Mouse (Mus musculus): Measurements from ENCODE around the gene Brap.
"Not testable (repeated sequence)": the region's sequence is repeated elsewhere in the genome, so short reads cannot be mapped to it uniquely, and the experiment has no call there.

Brap gene

GRCm38 (mm10) chr5:121668411-121668810 lies 8.0 kb downstream of the Brap start:
- DNase-seq (ENCODE audit: low spot score in 2 of 2) = no peak

- DNase-seq (ENCODE audit: low spot score in 2 of 2) = no peak
Observed at GRCm38 (mm10) chr5:121670412-121670811, 10.0 kb downstream of the Brap start.

- DNase-seq (ENCODE audit: low spot score in 2 of 2) = no peak
Observed at GRCm38 (mm10) chr5:121682250-121682649, 21.9 kb downstream of the Brap start.

GRCm38 (mm10) chr5:121685495-121685894 lies 25.1 kb downstream of the Brap start:
- DNase-seq (ENCODE audit: low spot score in 2 of 2) = no peak

- no peak for DNase-seq (ENCODE audit: low spot score in 2 of 2)
Observed at GRCm38 (mm10) chr5:121686113-121686898, 25.9 kb downstream of the Brap start.

- DNase-seq (ENCODE audit: low spot score in 2 of 2) = no peak
Observed at GRCm38 (mm10) chr5:121690482-121691211, 30.3 kb downstream of the Brap start.

- DNase-seq (ENCODE audit: low spot score in 2 of 2) = not testable (repeated sequence)
Observed at GRCm38 (mm10) chr5:121691436-121691835, 31.1 kb downstream of the Brap start.

GRCm38 (mm10) chr5:121692897-121693296 lies 32.5 kb downstream of the Brap start:
- no peak for DNase-seq (ENCODE audit: low spot score in 2 of 2)

GRCm38 (mm10) chr5:121696761-121697160 lies 36.4 kb downstream of the Brap start:
- DNase-seq (ENCODE audit: low spot score in 2 of 2) = no peak

GRCm38 (mm10) chr5:121699891-121700290 lies 39.5 kb downstream of the Brap start:
- no peak for DNase-seq (ENCODE audit: low spot score in 2 of 2)

GRCm38 (mm10) chr5:121700496-121700895 lies 40.1 kb downstream of the Brap start:
- DNase-seq (ENCODE audit: low spot score in 2 of 2) = peak; percentile 75 to 78

GRCm38 (mm10) chr5:121701111-121701769 lies 40.9 kb downstream of the Brap start:
- no peak for DNase-seq (ENCODE audit: low spot score in 2 of 2)

- DNase-seq (ENCODE audit: low spot score in 2 of 2) = no peak
Observed at GRCm38 (mm10) chr5:121703341-121703740, 43.0 kb downstream of the Brap start.

- no peak for DNase-seq (ENCODE audit: low spot score in 2 of 2)
Observed at GRCm38 (mm10) chr5:121704512-121705248, 44.3 kb downstream of the Brap start.

GRCm38 (mm10) chr5:121710402-121710801 lies 50.0 kb downstream of the Brap start:
- DNase-seq (ENCODE audit: low spot score in 2 of 2) = no peak

GRCm38 (mm10) chr5:121710851-121711173 lies 50.4 kb downstream of the Brap start:
- no peak for DNase-seq (ENCODE audit: low spot score in 2 of 2)

- DNase-seq (ENCODE audit: low spot score in 2 of 2) = peak; percentile 47 to 77
Observed at GRCm38 (mm10) chr5:121711174-121711927, 51.0 kb downstream of the Brap start, which contains the start of gene Atxn2. Gene Atxn2, plus strand, starts transcription at chr5:121711337.

GRCm38 (mm10) chr5:121711928-121712231 lies 51.5 kb downstream of the Brap start:
- peak in 1 of 2 experiments; percentile 48 for DNase-seq (ENCODE audit: low spot score in 2 of 2)

- no peak for DNase-seq (ENCODE audit: low spot score in 2 of 2)
Observed at GRCm38 (mm10) chr5:121712232-121712933, 52.0 kb downstream of the Brap start.

GRCm38 (mm10) chr5:121712934-121713538 lies 52.7 kb downstream of the Brap start:
- DNase-seq (ENCODE audit: low spot score in 2 of 2) = peak in 1 of 2 experiments; percentile 33

All from left cerebral cortex, adult 9 months (tissue).